Mouse (Mus musculus) myocyte (in vitro differentiated cells): ENCODE data around the gene Dnajb12. TPM values are rescaled to one million over a fixed set of nuclear protein-coding genes. Genes with fewer than 3 reads are reported as not detected.

ENCODE experiments used
- H3K27me3 ChIP-seq: one replicate; pipeline ENCODE4 v1.6.1; 2011; ENCODE audit not compliant: control insufficient read depth, insufficient read depth, insufficient read length
- H3K36me3 ChIP-seq: one replicate; pipeline ENCODE4 v1.6.1; 2011; ENCODE audit not compliant: control insufficient read depth, insufficient read depth
- H3K4me2 ChIP-seq: one replicate; pipeline ENCODE4 v1.6.1; 2011; ENCODE audit warnings: low read depth, control low read depth
- H3K4me3 ChIP-seq: one replicate; pipeline ENCODE4 v1.5.1; 2011; ENCODE audit warnings: mild to moderate bottlenecking, control low read depth, moderate library complexity
- H3K79me2 ChIP-seq: one replicate; pipeline ENCODE4 v1.6.1; 2011; ENCODE audit not compliant: control insufficient read depth, insufficient read depth
- H3ac ChIP-seq: one replicate; pipeline ENCODE4 v1.6.1; 2011; ENCODE audit not compliant: control insufficient read depth, insufficient read length
- CEBPB ChIP-seq: IDR thresholded peaks from 2 replicates; pipeline ENCODE4 v1.6.1; 2011; ENCODE audit warnings: mild to moderate bottlenecking, moderate library complexity; ENCODE audit not compliant: poor library complexity, insufficient read depth, severe bottlenecking
- E2F4 ChIP-seq: IDR thresholded peaks from one replicate; pipeline ENCODE4 v1.6.1; 2011; ENCODE audit warnings: mild to moderate bottlenecking, control low read depth, moderate library complexity; ENCODE audit not compliant: insufficient read depth
- MAX ChIP-seq: IDR thresholded peaks from one replicate; pipeline ENCODE4 v1.6.1; 2011; ENCODE audit warnings: low read depth, mild to moderate bottlenecking, control low read depth
- MYOD1 ChIP-seq, 3 experiments: IDR thresholded peaks; one replicate each; pipeline ENCODE4 v1.6.1; 2011; ENCODE audit warnings: control low read depth in 2 of 3, low read depth in 2 of 3, mild to moderate bottlenecking in 2 of 3, moderate library complexity in 1 of 3; ENCODE audit not compliant: insufficient read length in 2 of 3, control insufficient read depth in 1 of 3
- MYOG ChIP-seq, 3 experiments: IDR thresholded peaks; one replicate each; pipeline ENCODE4 v1.6.1; 2011; ENCODE audit warnings: control low read depth in 2 of 3, low read depth in 2 of 3, mild to moderate bottlenecking in 2 of 3; ENCODE audit not compliant: insufficient read length in 2 of 3, control insufficient read depth in 1 of 3, insufficient read depth in 1 of 3
- POLR2A ChIP-seq: IDR thresholded peaks from one replicate; pipeline ENCODE4 v1.6.1; 2011; ENCODE audit warnings: low read depth, mild to moderate bottlenecking, control low read depth, moderate library complexity; ENCODE audit not compliant: insufficient read length
- POLR2AphosphoS2 ChIP-seq: IDR thresholded peaks from one replicate; pipeline ENCODE4 v1.6.1; 2011; ENCODE audit warnings: low read depth, control low read depth; ENCODE audit not compliant: insufficient read length
- REST ChIP-seq: IDR thresholded peaks from one replicate; pipeline ENCODE4 v1.6.1; 2011; ENCODE audit warnings: mild to moderate bottlenecking, control low read depth, moderate library complexity; ENCODE audit not compliant: insufficient read depth, insufficient read length
- SRF ChIP-seq: IDR thresholded peaks from one replicate; pipeline ENCODE4 v1.6.1; 2011; ENCODE audit warnings: low read depth; ENCODE audit not compliant: control insufficient read depth, insufficient read length
- TCF12 ChIP-seq: IDR thresholded peaks from one replicate; pipeline ENCODE4 v1.6.1; 2011; ENCODE audit warnings: mild to moderate bottlenecking, control low read depth; ENCODE audit not compliant: poor library complexity, insufficient read depth, severe bottlenecking
- TCF3 ChIP-seq: IDR thresholded peaks from one replicate; pipeline ENCODE4 v1.6.1; 2011; ENCODE audit warnings: low read depth, control low read depth; ENCODE audit not compliant: insufficient read length
- USF1 ChIP-seq: IDR thresholded peaks from one replicate; pipeline ENCODE4 v1.6.1; 2011; ENCODE audit warnings: low read depth, mild to moderate bottlenecking, control low read depth, moderate library complexity
- polyA plus RNA-seq: library from polyadenylated mRNA; unstranded; fragments of >200 nt; fragmentation: generic; extraction: Trizol; gene quantifications from one replicate; pipeline ENCODE4 v1.2.1, GENCODE M21; 2012; ENCODE audit warnings: missing spikeins

Gene Dnajb12
- polyA plus RNA-seq, 1 experiment: 45.2 TPM

DNA sequence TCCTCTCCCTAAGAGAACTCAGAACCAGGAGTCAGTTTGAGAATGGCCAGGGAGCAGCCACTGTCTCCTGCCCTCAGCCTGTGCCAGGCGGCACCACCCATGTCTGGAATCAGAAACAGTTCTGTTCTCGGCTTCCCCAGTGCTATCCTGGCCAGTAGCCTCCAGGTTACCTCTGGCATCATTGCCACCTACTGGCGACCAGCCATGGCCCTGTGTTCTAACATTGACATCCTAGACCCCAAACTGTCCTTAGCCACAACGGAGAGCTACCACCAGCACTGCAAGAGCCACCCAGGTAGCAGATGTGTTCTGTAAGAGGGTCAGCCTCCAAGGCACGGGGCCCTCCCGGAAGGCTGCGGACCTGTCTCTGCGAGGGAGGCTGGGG is 23.2 kb downstream of the Dnajb12 start:
- H3ac ChIP-seq: no peak overlapping the region
- no peaks in the 10 kb centered on the region for H3K36me3 ChIP-seq
- no peaks in the 10 kb centered on the region for H3K79me2 ChIP-seq
- no peaks in the 10 kb centered on the region for H3K27me3 ChIP-seq
- no peak for TF ChIP-seq REST
- H3K4me2 ChIP-seq: no peak overlapping the region
- H3K4me3 ChIP-seq: no peak overlapping the region

DNA sequence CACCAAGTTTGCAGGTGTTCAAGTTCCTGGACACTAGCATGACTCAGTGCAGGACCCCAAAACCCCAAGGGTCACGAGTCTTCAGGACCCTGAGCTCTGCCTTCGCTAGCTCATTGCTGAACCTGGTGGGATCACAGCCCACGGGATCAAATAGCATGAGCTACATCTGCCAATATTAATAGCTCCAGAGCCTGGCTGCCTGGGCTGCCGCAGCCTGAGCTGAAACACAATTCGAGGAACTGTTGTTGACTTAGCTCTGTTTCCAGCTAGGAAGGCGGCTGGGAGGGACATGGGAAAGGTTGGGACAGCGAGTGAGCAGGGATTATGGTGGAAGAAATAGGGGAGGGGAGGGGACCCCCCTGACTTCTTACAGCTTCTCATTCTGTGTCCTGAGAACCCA is 23.8 kb downstream of the Dnajb12 start:
- Histone ChIP-seq H3ac (no peak overlapping the region), H3K79me2 (no peaks in the 10 kb centered on the region), H3K36me3 (no peaks in the 10 kb centered on the region), H3K4me3 (no peak overlapping the region), H3K27me3 (no peaks in the 10 kb centered on the region), H3K4me2 (no peak overlapping the region)
- no peak for TF ChIP-seq USF1

DNA sequence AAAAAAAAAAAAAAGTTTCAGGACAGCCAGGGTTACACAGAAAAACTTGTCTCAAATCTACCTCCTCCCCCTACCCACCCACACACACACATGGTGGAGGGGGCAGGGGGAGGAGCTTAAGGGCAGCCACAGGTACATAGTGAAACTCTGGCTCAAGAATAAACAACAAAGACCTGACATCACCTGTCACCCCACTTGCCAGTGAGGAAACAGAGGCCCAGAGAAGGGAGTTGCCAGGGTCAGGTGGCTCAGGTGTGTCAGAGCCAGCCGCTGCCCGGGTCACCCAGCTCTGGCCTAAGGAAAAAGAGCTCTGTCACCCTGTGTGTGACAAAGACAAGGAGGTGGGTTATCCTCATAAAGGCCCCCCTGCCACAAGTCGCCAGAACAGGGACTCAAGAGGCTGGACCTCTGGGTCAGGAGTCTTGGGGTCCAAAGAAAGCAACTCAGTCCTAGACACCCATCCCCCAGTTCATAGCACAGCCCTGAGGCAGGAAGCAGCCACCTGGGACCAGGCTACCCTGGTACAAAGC is 27.8 kb downstream of the Dnajb12 start:
- no peaks in the 10 kb centered on the region for H3K27me3 ChIP-seq
- no peak overlapping the region for H3K4me3 ChIP-seq
- peak overlapping the region; percentile 43 for H3K4me2 ChIP-seq
- no peak for TF ChIP-seq TCF3
- TF ChIP-seq MAX: no peak
- no peak for TF ChIP-seq SRF
- TF ChIP-seq CEBPB: no peak
- TF ChIP-seq POLR2AphosphoS2: no peak
- TF ChIP-seq TCF12: no peak
- no peak for TF ChIP-seq E2F4
- no peak for TF ChIP-seq REST
- no peak for TF ChIP-seq USF1
- no peak for TF ChIP-seq MYOD1 (IDR thresholded peaks at IDR 0.05; ENCODE audit: control insufficient read depth in 1 of 3, insufficient read length in 2 of 3, low read depth in 2 of 3)
- TF ChIP-seq MYOG (IDR thresholded peaks at IDR 0.05; ENCODE audit: control insufficient read depth in 1 of 3, insufficient read depth in 1 of 3, insufficient read length in 2 of 3, low read depth in 2 of 3): no peak
- no peak for TF ChIP-seq POLR2A
- no peak overlapping the region for H3ac ChIP-seq
- no peaks in the 10 kb centered on the region for H3K36me3 ChIP-seq
- H3K79me2 ChIP-seq: no peaks in the 10 kb centered on the region

DNA sequence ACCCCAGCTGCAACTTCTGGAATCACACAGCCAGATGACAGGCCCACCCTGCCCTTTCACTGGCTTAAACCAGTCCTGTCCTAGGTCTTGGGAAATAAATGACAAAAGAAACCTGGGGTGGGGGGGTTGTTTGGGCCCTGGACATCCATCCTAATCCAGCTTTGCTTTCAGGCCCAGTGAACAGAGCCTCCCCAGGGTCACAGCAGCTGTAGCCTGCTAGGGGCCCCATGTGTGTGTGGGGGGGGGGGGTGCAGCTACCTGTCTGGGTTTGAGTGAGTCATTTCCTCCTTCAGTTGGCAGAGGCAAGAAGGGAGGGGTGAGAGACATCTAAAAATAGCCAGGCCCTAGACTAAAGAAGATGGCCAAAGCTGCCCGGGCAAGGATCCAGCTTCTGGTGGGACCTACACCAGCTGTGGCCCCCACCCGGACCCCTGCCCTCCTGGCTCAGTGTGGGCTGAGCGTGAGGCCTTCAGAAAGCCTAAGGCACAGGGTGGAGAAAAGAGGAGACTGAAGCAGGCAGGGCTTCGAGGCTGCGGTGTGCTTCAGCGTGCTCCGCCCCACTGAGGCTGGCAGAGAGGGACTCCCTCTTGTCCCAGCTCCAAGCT is 28.4 kb downstream of the Dnajb12 start:
- Histone ChIP-seq H3K4me3 (no peak overlapping the region), H3K4me2 (peak overlapping the region; percentile 43), H3ac (no peak overlapping the region), H3K27me3 (no peaks in the 10 kb centered on the region), H3K79me2 (no peaks in the 10 kb centered on the region), H3K36me3 (no peaks in the 10 kb centered on the region)
- peak in 1 of 3 experiments; percentile 37 for TF ChIP-seq MYOG (IDR thresholded peaks at IDR 0.05; ENCODE audit: control insufficient read depth in 1 of 3, insufficient read depth in 1 of 3, insufficient read length in 2 of 3, low read depth in 2 of 3)
- TF ChIP-seq TCF12: peak; percentile 14
- TF ChIP-seq USF1: no peak
- peak; percentile 5 for TF ChIP-seq TCF3
- peak; percentile 59 for TF ChIP-seq POLR2A
- peak; percentile 27 for TF ChIP-seq SRF
- no peak for TF ChIP-seq POLR2AphosphoS2
- no peak for TF ChIP-seq MAX
- TF ChIP-seq E2F4: no peak
- no peak for TF ChIP-seq CEBPB
- TF ChIP-seq MYOD1 (IDR thresholded peaks at IDR 0.05; ENCODE audit: control insufficient read depth in 1 of 3, insufficient read length in 2 of 3, low read depth in 2 of 3): peak in 2 of 3 experiments; percentile 58 to 80

DNA sequence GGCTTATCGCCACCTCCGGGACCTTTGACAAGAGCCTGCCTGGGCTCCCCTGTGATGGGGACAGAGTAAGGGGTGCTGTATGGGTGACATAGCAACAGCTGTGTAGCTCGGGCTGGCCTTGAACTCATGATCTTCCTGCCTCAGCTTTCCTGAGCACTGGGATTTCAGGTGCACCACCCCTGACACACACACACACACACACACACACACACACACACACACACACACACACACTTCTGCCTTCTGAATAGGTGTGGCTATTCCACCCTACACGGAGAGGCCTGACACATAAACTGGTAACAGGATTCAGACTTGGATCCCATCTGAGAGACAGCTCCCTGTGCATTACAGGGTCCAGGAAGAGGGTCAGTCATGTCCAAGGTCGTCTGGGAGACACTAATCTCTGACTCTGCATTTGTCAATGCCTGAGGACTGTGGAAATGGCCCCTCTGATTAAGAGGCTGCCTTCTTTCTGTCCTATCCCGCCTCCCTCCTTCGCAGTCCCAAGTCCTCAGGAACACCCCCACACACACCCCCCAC is 29.5 kb downstream of the Dnajb12 start:
- no peak overlapping the region for H3K4me3 ChIP-seq
- TF ChIP-seq CEBPB (no peak), SRF (no peak), POLR2A (peak; percentile 23), MYOG (IDR thresholded peaks at IDR 0.05; ENCODE audit: control insufficient read depth in 1 of 3, insufficient read depth in 1 of 3, insufficient read length in 2 of 3, low read depth in 2 of 3) (no peak)
- no peaks in the 10 kb centered on the region for H3K27me3 ChIP-seq
- no peaks in the 10 kb centered on the region for H3K36me3 ChIP-seq
- peak overlapping the region; percentile 76 for H3K4me2 ChIP-seq
- H3ac ChIP-seq: no peak overlapping the region
- H3K79me2 ChIP-seq: no peaks in the 10 kb centered on the region
